Mouse (Mus musculus) regulatory T cell (primary cell): ENCODE measurements at regions not wholly inside any gene's neighbourhood (a gene's known extent, or its start where the extent isn't known, plus 50 kb on each side); places are given as distances from the start of the nearest gene placed in this dataset.

Source experiments
- in situ Hi-C: fragments of 300-600 bp; cut with MboI, MseI; formaldehyde crosslinking; loops from one replicate; pipeline ENCODE4 v1.15.1; 2025; ENCODE audit warnings: high pct_unique_total_duplicates

DNA sequence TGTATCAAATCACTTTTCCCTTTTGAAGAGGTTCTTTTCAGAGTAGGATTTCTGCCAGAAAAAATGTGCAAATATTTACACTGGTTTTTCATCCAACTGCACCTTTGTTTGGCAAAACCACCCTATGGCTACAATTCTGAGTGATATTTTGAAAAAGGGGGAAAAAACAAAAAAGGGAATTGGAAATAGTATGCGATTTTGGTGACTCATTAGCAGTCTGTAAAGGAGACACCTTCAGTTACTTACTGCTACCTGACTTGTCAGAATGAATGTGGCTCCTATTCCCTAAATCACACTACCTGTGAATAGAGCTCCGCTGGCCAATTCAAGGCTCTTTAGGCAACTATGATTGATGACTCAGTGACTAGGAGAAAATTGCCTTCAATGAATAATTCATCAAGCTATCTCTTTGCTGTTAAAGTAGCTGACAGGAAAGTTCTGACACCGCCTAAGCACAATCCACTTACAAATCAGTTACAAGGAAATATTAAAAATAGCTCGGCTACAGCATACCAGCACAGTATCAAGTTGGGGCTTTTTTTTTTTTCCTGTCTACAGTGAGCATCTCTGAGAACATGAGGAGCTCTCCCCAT, 560.8 kb downstream of the Gm43517 start:
- in situ Hi-C loops = loop anchor here (10.0 kb wide), 1 partner anchor 1461 kb away; no protein-coding TSS in a partner anchor

DNA sequence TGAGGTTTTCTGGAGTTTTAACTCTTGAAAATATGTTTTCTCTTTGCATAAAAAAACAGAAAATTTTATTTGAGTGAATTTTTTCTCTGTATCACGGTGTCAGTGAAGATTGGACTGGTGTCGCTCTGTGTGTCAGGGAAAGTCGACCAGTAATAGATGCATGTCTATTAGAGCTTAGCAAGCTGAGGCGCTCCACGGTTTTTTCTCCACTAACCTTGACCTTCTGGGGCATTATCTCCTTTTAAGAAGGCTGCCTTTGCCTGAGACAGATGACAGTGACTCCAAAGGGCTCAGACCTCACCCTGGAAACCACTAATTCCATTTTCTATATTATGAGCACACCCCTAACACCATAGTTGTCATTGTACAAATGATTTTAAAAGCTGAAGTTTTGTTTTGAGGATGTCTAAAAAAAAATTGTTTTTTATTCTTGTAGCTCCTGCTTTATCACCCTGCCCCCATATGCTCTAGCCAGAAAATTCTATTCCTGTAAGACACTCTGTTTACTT, 561.8 kb downstream of the Gm43517 start:
- in situ Hi-C loops = loop anchor here (10.0 kb wide), 1 partner anchor 1462 kb away; no protein-coding TSS in a partner anchor

DNA sequence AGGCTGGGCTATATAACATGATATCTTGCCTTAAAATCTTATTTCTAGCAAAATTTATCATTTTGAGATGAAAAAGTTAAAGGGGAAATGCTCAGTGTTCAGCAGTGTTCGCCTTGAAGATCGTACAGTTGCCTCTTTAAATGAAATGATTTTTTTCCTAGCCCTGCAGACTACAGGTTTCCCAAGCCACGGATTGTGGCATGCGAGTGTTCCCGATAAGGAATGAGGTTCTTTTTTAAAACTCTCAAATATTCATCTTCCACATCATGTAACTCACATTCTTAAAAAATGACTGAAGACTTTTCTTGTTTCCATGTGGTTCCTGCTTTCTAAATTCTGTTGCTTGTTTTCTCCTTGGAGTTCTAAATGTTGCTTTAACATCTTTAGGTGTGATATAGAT, 566.0 kb downstream of the Gm43517 start:
- in situ Hi-C loops = no loop called here

DNA sequence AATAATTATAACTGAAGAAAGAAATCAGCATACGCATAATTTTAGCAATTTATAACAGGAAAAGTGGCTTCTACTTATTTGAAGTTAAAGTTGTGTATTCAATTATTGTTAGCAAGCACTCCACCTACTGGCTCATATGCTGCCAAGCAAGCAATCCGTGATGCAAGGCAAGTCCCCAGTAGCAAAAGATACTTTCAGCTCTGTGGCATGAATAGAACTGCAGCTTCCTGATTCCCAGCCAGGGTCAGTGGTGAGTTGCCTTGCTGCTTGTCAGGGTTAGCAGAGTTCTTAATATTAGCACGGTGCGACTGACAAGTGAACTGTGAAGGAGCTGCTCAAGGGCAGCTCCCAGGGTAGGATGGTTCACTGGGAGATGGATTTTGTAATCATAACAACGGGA, 566.8 kb downstream of the Gm43517 start:
- in situ Hi-C loops = no loop called here

DNA sequence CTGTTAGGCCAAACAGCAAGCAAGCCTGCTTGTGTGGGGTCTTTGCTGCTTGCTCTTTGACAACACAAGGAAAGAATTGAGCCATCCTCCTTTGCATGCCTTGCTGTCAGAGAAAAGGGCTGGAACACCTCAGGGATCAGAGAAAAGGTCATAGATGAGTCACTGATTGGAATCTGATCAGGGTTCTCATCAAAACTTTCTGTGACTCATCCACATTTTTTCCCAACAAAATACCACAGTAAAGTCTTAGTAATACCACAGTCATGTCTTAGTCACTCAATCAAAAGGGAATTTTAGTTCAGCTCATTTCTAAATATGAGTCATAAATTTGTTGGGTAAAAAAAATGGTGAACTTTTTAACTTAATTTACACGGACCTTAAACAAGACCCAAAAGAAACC, 583.1 kb downstream of the Gm43517 start:
- in situ Hi-C loops = no loop called here

DNA sequence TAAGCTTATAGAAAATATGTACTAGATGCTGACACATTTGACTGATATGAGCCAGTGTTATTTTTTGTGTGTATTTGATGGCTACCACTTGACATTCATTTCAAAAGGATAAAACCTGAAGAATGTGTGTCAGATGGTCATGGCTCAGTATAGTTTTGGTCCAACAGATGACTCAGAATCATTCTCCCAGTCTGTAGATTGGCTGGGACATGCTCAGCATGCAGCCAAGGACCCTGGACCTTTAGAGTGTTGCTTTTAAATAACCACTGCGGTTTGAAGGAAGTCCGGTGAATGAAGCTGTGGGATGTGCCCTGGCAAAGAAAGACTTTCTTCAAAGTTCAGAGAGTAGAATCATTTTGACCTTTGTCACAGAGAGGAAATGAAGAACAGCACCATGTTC, 584.6 kb downstream of the Gm43517 start:
- in situ Hi-C loops = no loop called here

DNA sequence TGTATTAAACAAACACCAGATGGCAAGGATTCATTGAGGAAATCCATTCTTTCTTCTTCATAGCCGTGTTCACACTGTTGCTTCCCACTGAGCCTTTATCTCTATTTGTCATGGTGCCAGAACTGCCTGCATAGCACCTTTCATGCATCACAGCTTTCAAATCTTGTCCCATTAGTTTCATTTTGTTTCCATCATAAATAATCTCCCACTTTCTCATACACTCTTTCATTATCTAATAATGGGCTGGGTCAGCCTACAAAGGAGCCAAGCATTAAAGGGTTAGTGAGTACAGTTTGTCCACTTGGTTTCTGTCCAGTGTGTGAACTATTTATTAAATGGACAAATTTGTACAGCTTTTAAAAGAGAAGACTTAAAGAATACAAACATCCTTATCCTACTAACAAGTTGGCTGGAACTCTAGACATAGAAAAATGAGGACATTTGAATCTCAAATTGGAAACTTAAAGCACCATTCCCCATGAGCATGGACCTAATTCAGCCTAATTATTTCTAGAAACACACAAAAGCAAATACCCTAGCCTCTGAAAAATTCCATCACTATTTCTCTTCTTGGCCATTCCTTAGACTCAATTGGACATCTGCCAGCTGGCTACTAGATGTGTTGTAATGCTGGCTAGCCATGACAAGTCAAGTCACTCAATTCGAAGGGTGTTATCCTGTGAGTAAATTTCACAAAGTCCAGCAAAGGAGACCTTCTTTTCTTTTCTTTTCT, 589.8 kb downstream of the Gm43517 start:
- in situ Hi-C loops = no loop called here

DNA sequence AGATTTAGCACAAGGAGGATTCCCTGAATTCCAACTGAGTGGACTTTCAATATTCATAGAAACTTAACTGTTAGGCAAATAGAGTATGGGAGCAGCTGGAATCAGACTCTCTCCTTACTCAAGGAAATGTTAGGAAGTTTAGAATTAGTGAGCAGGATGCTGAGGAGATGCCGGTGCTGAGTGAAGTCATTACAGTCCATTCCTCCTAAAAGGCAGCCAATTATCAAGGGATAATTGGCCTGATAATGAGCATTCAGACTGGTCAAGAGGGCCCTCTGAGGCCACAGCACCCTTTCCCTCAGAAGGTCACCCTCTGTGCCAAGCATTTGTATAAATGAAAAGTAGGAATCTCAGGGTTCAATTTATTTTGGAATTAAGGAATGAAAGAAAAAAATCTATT, 590.6 kb downstream of the Gm43517 start:
- in situ Hi-C loops = no loop called here

DNA sequence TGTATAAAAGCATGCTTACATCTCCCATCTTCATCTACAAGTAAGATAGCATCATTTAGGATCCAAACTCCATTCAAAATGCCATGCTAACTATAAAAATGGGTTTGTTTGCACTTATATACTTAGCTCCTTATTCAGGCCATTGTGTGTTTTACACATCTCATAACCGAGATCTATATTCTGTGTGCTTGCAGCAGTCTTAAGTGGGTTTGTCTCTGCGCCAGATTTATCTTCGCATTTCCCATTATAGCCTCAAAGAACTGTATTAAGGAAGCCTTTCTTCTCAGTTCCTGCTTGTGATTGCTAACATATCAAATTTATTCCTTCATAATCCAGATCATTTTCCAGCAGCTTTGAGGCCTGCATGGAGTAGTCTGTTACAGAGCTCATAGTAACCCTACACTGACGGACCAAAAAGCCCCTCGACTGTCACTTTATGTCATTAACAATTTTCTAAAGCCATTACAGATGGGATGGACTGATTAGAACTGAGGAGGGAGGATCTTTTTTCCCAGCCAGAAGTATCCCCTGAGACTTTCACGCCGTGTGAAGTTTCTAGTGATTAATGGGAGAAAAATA, 607.6 kb downstream of the Gm43517 start:
- in situ Hi-C loops = no loop called here

DNA sequence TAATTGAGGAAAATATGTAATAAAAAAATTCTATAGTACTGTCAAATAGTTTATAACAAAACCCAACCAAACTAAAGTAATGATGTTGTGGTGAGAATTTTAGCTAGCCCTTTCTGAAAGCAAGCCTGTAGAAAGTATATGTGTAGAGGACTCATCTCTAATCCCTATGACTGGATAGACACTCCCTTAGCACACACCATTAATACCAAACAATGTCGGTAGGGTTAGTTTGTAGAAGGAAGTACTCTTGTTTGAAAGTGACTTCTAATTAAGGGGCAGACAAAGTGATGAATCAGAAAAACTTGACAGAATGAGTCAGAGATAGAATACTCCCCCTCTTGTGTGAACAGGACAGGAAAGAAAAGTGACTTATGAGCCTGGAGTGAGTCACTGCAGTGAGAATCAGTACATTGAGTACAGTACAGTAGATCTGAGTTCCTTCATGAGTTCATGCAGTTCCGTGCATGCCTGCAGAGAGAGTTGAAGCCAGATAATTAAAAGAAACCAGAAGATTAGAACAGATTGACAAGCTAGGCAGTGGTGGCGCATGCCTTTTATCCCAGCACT, 610.0 kb downstream of the Prkd1 start:
- in situ Hi-C loops = no loop called here

DNA sequence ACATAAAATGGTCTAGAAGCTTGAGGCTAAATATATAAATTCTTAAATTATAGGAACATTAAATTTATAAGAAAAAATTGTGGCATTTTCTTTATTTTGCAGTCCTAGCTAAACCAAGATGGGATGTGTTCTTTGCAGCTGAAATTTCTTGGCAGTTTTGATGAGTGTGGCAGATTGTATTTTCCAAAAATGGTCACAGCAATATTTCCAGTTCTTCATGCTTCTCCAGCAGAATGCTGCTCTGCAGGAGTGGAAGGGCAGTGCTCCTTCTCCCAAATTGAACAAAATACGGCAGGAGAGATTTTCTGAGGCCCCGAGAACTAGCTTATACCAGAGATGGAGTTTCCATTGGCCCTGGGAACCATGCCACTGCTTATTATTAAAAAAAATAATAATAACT, 587.6 kb downstream of the Prkd1 start:
- in situ Hi-C loops = no loop called here

DNA sequence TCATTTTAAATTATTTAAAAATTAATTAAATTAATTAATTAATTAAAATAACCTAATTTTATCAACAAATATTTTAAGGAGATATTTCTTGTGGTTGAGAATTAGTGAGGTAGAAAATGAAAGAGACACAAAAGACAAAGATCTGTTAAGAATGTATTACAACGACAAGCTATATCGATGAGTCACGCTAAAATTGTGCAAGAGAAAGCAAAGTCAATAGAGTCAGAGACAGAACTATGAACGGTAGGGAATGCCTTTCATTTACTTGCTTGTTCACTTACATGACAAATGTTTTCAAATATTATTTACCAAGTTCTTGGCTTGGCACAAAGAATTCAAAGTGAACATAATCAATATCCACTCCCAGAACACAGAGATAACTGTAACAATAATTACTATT, 582.5 kb downstream of the Prkd1 start:
- in situ Hi-C loops = no loop called here

DNA sequence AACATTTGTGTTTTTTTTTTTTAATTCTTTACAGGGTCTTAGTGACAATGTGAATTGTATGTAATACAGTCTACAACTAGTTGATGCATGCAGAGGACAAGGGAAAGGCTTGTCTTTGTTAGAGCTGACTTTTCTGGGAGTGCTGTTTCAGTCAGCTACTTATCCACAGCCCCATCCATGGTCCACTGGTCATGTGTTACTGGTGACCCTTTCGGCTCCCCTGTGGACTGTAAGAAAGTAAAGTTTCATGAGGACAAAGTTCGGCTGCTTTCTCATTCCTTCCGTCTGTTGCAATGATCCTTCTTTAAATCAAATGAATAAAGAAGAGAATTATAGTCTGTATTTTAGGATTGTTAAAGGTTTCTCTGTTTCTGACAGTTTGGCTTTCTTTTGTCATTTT, 577.1 kb downstream of the Prkd1 start:
- in situ Hi-C loops = no loop called here

DNA sequence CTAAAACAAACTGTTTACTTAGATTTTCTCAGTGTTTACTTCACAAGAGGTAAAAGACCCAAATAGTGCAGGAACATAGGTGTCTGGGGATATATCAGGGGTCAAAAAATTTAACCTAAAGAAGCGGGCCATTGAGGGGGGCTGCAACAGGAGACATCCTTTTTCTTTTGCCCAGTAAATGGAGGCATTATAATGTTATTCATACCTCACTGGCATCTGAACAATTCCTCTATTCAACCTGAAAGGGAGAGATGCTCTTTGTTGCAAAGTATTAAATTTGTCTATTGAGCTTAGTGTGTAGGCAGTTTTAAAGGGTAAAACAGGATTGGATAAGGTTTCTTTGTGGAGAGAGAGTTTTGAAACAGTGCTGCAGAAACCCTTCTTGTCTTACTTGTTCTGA, 576.5 kb downstream of the Prkd1 start:
- in situ Hi-C loops = no loop called here

DNA sequence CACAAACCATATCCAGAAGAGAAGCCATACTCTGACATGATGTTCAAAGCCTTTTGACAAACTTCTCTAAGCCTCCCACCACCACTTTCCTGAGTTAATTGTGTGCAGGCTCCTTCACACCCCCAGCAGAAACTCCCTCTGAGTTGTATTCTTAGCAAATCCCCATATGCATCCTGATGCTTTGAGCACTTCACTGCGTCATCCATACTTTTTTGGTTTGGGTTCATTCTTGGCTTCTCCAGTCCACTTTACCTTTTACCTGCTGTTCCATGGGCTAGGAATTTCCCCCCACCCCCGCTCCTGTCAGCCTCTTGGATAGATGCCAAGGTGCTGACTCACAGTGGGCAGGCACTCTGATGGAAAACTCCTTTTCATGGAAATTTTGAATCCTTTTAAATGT, 575.2 kb downstream of the Prkd1 start:
- in situ Hi-C loops = no loop called here

DNA sequence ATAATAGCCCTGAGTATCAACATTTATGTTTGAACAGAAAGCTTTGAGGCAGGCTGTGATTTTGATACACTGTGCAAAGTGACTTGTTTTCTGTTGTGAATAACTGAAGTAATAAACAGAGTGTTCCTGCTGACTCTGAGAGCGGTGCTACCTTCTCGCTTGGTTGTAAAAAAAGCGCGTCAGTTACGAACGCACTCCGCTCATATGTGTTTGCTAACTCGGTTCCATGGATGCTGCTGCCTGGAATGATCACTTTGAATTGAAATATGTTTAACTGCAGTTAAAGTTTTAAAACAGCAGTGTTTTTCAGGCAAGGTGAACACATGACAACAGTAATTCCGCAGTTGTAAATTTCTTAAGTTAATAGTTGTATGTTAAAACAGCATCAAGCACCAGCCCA, 567.7 kb downstream of the Prkd1 start:
- in situ Hi-C loops = no loop called here

DNA sequence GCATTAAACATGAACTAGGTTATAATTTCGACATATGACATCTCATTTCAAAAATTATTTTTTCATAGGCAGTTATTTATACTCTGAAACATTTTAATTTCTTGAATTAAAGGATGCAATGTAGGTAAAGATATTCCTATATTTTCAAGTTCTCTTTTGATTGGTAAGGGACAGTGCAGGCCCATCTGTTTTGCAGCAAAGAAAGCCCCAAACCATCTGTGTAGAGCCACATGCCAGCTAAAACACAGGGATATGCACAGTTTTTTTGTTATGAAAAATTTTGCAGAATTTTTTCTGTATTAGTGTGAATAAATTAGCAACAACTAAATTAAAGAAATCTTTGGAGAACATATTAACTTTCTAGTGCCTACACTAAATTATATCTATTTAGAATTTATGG, 567.3 kb downstream of the Prkd1 start:
- in situ Hi-C loops = no loop called here

DNA sequence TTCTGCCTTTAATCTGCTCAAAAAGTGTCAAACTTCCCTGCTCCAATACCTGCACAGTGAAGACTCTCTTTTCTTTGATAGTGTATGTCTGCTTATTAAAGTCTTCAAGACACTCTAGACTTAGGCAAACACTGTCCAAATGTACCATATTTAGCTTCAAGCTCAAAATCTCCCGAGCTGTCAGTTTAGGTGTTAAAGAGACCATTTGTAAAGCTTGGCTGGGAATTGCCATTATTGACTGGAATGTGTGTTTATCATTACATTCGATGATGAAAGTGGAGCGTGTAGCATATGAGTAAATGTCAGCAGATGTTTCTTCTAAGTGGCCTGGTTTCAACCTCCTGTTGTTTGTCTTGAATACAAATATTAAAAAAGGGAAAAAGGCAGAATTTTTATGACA, 564.4 kb downstream of the Prkd1 start:
- in situ Hi-C loops = no loop called here

DNA sequence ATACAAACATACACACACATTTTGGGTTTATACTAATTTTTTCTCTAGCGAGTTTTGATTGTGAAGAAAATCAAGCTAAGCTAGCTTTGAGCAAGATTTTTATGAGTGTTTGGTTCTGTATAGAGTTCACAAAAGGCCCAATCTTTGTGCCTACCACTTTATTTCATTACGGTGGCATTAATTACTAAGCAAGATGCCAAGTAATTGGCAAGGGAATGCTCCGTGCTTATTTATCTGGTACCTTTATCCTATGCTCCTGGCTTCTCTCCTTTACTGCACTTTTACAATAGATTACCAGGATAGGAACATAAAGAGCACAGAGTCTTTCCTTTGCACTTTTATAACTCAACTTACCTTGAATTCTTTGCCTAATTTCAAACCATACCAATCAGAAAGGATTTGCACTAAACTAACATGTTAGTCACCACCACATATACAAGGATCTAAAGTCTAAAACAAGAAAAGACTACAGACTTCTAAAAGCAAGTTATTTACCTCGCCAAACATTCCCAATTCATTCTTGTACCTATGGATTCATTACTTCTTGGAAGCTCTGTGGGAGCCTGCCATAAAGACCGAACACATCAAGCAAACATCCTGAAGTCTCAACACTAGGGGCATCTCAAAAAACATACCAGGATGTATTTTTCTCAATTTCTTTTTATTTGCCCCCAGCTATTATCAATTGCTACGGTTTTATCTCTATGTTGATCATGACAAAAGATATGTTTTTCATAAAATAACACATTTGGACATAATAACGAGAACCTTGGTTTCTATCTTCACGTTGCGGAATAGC, 537.5 kb downstream of the Prkd1 start:
- in situ Hi-C loops = no loop called here

DNA sequence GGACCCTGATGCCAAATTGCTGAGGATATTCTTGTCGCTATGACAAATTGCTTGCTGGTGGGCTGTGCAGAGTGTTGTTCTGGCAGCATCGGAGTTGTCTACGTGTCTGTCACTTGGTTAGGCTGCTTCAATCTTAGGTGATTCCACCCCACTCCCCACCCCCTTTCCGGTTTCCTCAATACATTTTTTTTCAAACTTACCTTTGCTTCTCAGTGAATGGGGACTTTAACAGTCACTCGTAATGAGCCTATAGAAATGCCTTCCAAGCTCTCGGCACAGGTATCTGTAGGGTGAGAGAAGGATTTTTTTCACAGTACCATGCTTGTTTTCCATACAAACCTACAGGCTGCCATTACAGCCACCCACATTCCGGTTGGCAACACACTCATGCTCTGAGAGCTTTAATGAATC, 536.8 kb downstream of the Prkd1 start:
- in situ Hi-C loops = no loop called here

DNA sequence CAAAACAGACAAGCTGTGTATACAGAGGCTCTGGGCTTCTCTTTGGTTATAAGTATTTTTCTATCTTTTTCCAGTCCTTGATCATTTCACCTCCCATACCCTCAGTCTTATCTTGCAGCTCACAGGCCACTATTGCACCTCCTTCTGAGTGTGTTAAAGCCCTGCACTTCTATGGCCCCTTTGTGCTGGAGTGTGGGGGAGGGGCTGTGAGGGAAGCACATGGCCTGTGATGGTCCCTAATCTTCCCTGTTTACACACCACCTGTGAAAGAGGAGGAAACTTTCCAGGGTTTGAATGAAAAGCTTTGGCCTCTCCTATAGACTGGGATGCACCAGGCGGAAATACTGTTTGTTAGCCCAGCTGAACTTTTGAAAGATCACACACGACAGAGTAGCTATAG, 533.0 kb downstream of the Prkd1 start:
- in situ Hi-C loops = no loop called here

DNA sequence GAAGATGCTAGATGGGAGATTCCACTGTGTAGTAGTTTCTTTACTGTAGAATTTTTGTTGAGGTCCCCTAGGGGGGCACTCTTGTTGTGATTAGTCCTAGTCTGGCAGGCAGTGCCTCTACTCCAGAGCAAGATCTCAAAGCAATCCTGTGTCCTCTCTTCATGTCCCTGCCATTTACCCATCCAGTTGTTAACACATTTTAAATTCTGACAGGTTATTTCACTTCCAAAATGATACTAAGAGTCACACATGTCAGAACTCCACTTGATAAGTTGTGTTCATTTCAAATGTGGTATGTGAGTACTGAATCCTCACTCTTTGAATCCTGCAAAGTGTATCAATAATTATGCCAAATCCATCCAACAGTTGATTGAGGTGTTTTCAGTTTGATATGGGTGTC, 530.6 kb downstream of the Prkd1 start:
- in situ Hi-C loops = no loop called here
